Mouse (Mus musculus) 3134 (cell line): Measurements from ENCODE around the gene Srp54c.
"Not testable (repeated sequence)": the region's sequence is repeated elsewhere in the genome, so short reads cannot be mapped to it uniquely, and the experiment has no call there.

Source experiments
- DNase-seq: peaks from one replicate; pipeline ENCODE4 v3.0.0-alpha.2; 2011; ENCODE audit warnings: low spot score; ENCODE audit not compliant: insufficient read length; ENCODE audit errors: extremely low read depth

Srp54c gene

GRCm38 (mm10) chr12:55229626-55230519 lies at the start of gene Srp54c:
TSS of gene Srp54c (plus strand) at chr12:55230168.
- not testable (repeated sequence) for DNase-seq

DNA sequence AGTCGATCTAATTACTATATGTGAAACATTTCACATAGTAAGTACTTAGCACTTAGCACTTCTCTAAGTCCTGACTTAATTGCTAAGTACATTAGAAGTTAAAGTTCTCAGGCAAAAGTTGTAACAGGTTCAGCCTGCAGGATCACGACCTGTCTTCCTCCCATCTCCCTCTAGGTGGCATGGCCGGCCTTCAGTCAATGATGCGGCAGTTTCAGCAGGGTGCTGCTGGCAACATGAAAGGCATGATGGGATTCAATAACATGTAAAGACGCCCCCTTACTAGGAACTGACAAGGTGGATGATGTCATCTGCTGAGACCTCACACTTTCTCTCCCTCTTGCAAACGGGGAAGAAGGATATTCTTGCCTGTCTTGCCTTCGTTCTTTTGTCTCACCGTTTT lies 42.3 kb upstream of the Srp54c start:
- DNase-seq, result not testable (repeated sequence)

DNA sequence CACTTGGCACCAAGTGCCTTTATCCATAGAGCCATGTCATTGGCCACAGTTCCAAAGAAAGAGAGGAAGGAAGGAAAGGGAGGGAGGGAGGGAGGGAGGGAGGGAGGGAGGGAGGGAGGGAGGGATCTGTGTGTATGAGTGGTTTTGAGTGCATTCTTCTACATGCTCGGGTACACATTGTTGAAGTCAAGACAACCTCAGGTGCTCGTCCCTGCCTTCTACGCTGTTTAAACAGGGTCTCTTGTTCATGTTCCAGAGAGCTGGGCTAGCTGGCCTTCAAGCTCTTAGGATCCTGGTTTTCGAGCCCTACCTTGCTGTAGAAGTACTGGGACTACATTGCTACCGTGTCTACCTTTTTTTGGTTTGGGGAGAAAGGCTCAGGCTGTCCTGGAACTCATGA lies 40.8 kb upstream of the Srp54c start:
- DNase-seq, result not testable (repeated sequence)

- not testable (repeated sequence) for DNase-seq
Observed at GRCm38 (mm10) chr12:55199306-55199705, 30.7 kb upstream of the Srp54c start, which contains the start of gene 1700047I17Rik2. TSS of gene 1700047I17Rik2 (plus strand) at chr12:55199592.

DNA sequence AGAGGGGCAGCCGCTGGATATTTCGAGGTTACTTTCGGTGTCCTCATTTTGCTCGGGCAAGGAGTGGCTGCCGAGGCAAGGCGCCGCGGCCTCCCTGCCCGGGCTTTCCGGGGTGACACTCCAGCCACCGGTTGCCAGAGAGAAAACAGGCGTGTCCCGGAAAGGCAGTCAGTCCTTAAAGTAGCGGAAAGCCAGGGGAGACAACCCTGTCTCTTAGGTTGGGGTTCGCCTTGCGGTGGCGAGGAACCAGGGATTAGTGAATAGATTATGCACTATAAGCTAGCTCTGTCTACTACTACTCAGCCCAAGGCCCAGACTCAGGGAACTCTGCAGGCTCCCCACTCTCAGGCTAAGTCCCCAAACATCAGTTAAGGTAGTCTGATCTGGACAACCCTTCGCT lies 30.2 kb upstream of the Srp54c start:
- DNase-seq, result not testable (repeated sequence)

DNA sequence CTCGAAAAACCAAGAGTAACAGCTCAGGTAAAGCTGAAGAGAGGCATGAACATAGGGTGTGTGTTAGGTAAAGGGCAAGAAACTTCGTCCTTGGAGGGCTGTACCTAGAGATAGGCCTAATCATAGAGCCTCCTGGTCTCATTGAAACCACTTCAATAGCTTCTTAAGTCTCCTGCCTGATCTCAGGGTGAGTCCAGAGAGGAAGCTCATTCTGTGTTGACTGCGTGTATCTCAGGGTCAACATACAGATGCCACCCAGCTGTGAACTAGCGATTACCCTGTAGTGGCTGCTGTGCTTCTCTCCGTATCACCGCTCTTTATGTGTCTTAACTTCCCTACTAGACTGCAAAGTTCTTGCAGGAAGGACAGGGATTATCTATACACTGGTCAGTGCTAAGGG lies 17.0 kb upstream of the Srp54c start:
- DNase-seq, result not testable (repeated sequence)

DNA sequence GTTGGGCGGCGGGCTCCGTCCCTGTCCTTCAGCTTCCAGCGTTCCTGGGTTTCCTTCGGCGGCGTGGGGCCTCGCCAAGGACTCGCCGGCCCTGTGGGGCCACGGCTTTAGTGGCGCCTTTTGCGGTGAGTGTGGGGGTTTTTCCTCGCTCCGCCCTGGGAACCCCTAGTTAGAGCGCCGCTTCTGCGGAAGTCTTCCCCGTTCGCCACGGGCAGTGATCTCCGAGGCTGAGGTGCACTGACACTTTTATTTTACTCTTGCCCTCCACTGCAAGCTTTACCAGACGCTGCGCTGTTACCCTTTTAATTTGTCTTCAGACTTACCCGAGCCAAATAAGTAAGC lies 523 bp downstream of the Srp54c start:
- not testable (repeated sequence) for DNase-seq

GRCm38 (mm10) chr12:55242243-55242642 lies 12.3 kb downstream of the Srp54c start:
- DNase-seq, result not testable (repeated sequence)

DNA sequence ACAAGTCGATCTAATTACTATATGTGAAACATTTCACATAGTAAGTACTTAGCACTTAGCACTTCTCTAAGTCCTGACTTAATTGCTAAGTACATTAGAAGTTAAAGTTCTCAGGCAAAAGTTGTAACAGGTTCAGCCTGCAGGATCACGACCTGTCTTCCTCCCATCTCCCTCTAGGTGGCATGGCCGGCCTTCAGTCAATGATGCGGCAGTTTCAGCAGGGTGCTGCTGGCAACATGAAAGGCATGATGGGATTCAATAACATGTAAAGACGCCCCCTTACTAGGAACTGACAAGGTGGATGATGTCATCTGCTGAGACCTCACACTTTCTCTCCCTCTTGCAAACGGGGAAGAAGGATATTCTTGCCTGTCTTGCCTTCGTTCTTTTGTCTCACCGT lies 32.0 kb downstream of the Srp54c start:
- not testable (repeated sequence) for DNase-seq

DNA sequence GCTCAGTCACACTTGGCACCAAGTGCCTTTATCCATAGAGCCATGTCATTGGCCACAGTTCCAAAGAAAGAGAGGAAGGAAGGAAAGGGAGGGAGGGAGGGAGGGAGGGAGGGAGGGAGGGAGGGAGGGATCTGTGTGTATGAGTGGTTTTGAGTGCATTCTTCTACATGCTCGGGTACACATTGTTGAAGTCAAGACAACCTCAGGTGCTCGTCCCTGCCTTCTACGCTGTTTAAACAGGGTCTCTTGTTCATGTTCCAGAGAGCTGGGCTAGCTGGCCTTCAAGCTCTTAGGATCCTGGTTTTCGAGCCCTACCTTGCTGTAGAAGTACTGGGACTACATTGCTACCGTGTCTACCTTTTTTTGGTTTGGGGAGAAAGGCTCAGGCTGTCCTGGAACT lies 33.4 kb downstream of the Srp54c start:
- not testable (repeated sequence) for DNase-seq

GRCm38 (mm10) chr12:55272243-55272642 lies 42.3 kb downstream of the Srp54c start:
- DNase-seq, result no peak

DNA sequence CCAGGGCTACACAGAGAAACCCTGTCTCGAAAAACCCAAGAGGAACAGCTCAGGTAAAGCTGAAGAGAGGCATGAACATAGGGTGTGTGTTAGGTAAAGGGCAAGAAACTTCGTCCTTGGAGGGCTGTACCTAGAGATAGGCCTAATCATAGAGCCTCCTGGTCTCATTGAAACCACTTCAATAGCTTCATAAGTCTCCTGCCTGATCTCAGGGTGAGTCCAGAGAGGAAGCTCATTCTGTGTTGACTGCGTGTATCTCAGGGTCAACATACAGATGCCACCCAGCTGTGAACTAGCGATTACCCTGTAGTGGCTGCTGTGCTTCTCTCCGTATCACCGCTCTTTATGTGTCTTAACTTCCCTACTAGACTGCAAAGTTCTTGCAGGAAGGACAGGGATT lies 47.6 kb downstream of the Srp54c start:
- DNase-seq, result not testable (repeated sequence)

GRCm38 (mm10) chr12:55298112-55298511 lies 68.1 kb downstream of the Srp54c start:
- no peak for DNase-seq

DNA sequence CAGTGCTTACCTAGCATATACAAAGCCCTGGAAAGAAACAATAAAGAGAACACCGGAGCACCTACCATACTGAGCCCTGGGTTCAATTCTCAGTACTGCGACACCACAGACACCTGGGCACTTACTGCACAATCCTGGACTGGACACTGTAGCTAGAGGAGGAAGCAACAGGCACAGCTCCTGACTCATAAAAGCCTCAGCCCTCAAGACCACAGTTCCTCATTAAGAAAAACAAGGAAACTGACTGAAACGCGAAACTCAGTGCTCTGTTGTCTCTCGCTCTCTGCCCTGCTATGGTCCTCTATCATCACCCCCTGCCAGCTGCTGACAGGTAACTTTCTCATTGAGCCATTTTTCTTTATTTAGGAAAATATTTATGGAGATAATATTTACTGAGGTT lies 69.4 kb downstream of the Srp54c start, which contains the start of gene 1110008L16Rik:
1110008L16Rik (plus strand) TSS at position 242 of the 400 bp plus-strand sequence.
- DNase-seq, result no peak

- DNase-seq, result no peak
Observed at GRCm38 (mm10) chr12:55300820-55301351, 70.9 kb downstream of the Srp54c start.

- DNase-seq, result no peak
Observed at GRCm38 (mm10) chr12:55301472-55302300, 71.7 kb downstream of the Srp54c start.

- DNase-seq, result peak; percentile 87
Observed at GRCm38 (mm10) chr12:55302485-55303441, 72.8 kb downstream of the Srp54c start, which contains the start of gene Ppp2r3c. TSS of gene Ppp2r3c (minus strand) at chr12:55302998.

- no peak for DNase-seq
Observed at GRCm38 (mm10) chr12:55306371-55306770, 76.4 kb downstream of the Srp54c start.

DNA sequence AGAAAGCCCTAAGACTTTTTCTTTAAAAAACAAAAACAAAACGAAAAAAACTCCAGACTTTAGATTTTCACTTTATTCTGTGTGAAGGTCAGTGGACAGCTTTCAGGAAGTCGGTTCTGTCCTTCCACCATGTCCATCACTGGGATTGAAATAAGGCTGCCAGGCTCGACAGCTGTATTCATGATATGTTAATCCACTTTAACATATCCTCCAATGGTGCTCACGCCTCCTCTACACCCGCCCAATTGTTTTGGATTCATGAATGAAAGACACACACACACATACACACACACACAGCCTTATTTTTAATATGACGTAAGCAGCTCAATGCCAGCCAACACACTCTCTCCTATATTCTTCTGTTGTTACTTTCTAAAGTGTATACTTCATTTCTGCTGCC lies 77.6 kb downstream of the Srp54c start:
- DNase-seq, result no peak

GRCm38 (mm10) chr12:55308731-55309130 lies 78.8 kb downstream of the Srp54c start:
- no peak for DNase-seq
